Mouse (Mus musculus) CD4-positive naive resting alpha-beta T cell, adult 76 days (primary cell): ENCODE results near the gene Rab24. TPM values are rescaled to one million over a fixed set of nuclear protein-coding genes. Genes with fewer than 3 reads are reported as not detected.

Source experiments
- total RNA-seq: library from RNA; stranded (reverse); gene quantifications from one replicate; pipeline ENCODE4 v1.2.4, GENCODE M21; 2023

Rab24 gene
- 58.4 TPM for total RNA-seq

GRCm38 (mm10) chr13:55321434-55322129 lies at the start of gene Rab24:
Rab24 (minus strand) TSS chr13:55321946.

GRCm38 (mm10) chr13:55369531-55370114 lies 47.9 kb upstream of the Rab24 start, which contains the start of gene Rgs14:
Rgs14 (plus strand) TSS chr13:55369732.

GRCm38 (mm10) chr13:55362453-55363060 lies 40.8 kb upstream of the Rab24 start, which contains the start of gene Lman2:
Lman2 (minus strand) TSS chr13:55362783.

GRCm38 (mm10) chr13:55329683-55330566 lies 8.2 kb upstream of the Rab24 start, which contains the start of gene Mxd3:
Mxd3 (minus strand) TSS chr13:55329823.

GRCm38 (mm10) chr13:55319931-55320533 lies 1.7 kb downstream of the Rab24 start, which contains the start of gene Prelid1:
Prelid1 (plus strand) TSS chr13:55320500.

Other genes starting within 250 kb of the Rab24 start
- gene Uimc1, start 221.6 kb downstream of the Rab24 start, total RNA-seq = 76.4 TPM
- gene Zfp346, start 216.6 kb downstream of the Rab24 start, total RNA-seq = 31.3 TPM
- not detected for gene Gm17617, start 188.4 kb downstream of the Rab24 start, total RNA-seq
- gene Fgfr4, start 169.3 kb downstream of the Rab24 start, total RNA-seq = not detected
- 171 TPM for gene Nsd1, start 112.2 kb downstream of the Rab24 start, total RNA-seq
- gene Prelid1, start 1.4 kb downstream of the Rab24 start, total RNA-seq = 144 TPM
- gene Mxd3, start 7.9 kb upstream of the Rab24 start, total RNA-seq = 0.82 TPM
- gene Lman2, start 40.8 kb upstream of the Rab24 start, total RNA-seq = 104 TPM
- gene Rgs14, start 47.8 kb upstream of the Rab24 start, total RNA-seq = 84.0 TPM
- gene Slc34a1, start 76.2 kb upstream of the Rab24 start, total RNA-seq = not detected
- gene Pfn3, start 93.3 kb upstream of the Rab24 start, total RNA-seq = not detected
- 1.1 TPM for gene F12, start 104.8 kb upstream of the Rab24 start, total RNA-seq
- 405 TPM for gene Grk6, start 123.1 kb upstream of the Rab24 start, total RNA-seq
- gene Prr7, start 142.3 kb upstream of the Rab24 start, total RNA-seq = 56.5 TPM
- 0.23 TPM for gene Dbn1, start 166.2 kb upstream of the Rab24 start, total RNA-seq
- 8.0 TPM for gene Pdlim7, start 191.7 kb upstream of the Rab24 start, total RNA-seq
- 20.7 TPM for gene Dok3, start 207.3 kb upstream of the Rab24 start, total RNA-seq
- gene Ddx41, start 214.7 kb upstream of the Rab24 start, total RNA-seq = 65.2 TPM
- 147 TPM for gene Fam193b, start 249.2 kb upstream of the Rab24 start, total RNA-seq